Mouse (Mus musculus): Measurements from ENCODE around the gene Olfr424. TPM values are rescaled to one million over a fixed set of nuclear protein-coding genes. Genes with fewer than 3 reads are reported as not detected.

Olfr424 gene
- polyA plus RNA-seq (2012; rRNA removed) (not detected in 2 replicates), polyA plus RNA-seq (2014; fragmentation: Nextera tagmentation; extraction: Ambion mirVana) (not detected in 2 replicates)

DNA sequence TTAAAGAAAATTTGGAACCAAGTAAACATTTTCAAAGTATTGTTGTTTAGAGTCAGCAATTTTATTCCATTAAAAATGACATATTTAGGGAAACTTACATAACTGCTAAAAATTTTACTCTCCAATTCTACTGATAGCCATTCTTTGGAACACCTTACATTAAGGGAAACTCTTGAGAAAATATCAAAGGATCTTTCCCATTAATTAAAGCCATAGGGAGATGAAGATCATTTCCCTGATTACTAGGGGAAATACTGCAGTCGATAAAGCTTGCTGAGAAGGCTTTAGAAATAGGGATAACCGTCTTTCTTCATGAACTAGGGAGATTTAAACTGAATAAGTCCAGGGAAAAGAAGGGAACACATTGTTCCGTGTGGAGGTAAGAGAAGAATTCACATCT is at the start of gene Olfr424:
Gene Olfr424 (plus strand): TSS at position 301 of the 400 bp plus-strand sequence.
- no peak for TF ChIP-seq POLR2A (IDR thresholded peaks at IDR 0.05; ENCODE audit: borderline replicate concordance, extremely low read depth, insufficient read depth, insufficient read length)
- H3K4me3 ChIP-seq (replicated peaks; ENCODE audit: low read length), result no peak within 1 kb of the TSS
- ATAC-seq (ENCODE audit: low FRiP score, low read depth), result no peak

DNA sequence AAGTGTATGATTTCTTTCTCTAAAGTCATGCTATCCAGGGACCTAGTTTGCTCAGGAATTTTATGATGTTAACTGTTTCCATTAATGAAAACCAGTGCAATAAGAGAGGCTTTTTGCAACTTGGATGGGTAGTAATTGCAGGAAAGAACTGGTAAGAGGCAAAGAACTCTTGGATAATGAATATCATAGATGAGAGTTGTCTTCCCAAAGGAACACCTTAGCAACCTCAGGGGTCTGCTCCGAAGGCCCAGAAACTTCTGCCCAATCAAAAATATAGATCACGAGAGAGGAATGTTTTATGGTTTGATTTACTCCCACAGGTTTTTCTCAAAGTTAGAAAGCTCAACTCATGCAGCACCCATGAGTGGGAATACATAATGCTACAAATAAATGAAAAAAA is 47.3 kb upstream of the Olfr424 start, which contains the start of gene Olfr429:
Gene Olfr429 (plus strand): TSS at position 301 of the 400 bp plus-strand sequence.
- Histone ChIP-seq H3K4me3 (replicated peaks; ENCODE audit: low read length) (no peak within 1 kb of the TSS), H3K4me2 (replicated peaks; ENCODE audit: low read depth, low read length, severe bottlenecking) (no peak within 1 kb of the TSS), H3K27me3 (ENCODE audit: control insufficient read depth, insufficient read depth, low read length) (no peaks in the 10 kb centered on the region), H3K36me3 (ENCODE audit: control insufficient read depth, insufficient read depth, low read length) (no peaks in the 10 kb centered on the region), H3K9me3 (ENCODE audit: control insufficient read depth, low read length) (no peaks in the 10 kb centered on the region), H3K9ac (ENCODE audit: low read depth, low read length, severe bottlenecking) (no peak within 1 kb of the TSS), H3K4me1 (ENCODE audit: control insufficient read depth, insufficient read depth, low read length) (no peaks in the 10 kb centered on the region), H3K27ac (replicated peaks; ENCODE audit: low read depth, low read length) (no peak within 1 kb of the TSS)
- no peak for TF ChIP-seq POLR2A (IDR thresholded peaks at IDR 0.05; ENCODE audit: borderline replicate concordance, extremely low read depth, insufficient read depth, insufficient read length)
- no peak for DNase-seq (ENCODE audit: low spot score)
- no peak for ATAC-seq (ENCODE audit: low FRiP score, low read depth)
- 88% methylated on average over 2 of the region's 2 CpGs for WGBS

More for the DNA sequence above, at the start of gene Olfr424:
- 75% methylated on average over 3 of the region's 3 CpGs for WGBS
- Histone ChIP-seq H3K4me1 (ENCODE audit: control insufficient read depth, insufficient read depth, low read length) (no peaks in the 10 kb centered on the region), H3K27me3 (ENCODE audit: control insufficient read depth, insufficient read depth, low read length) (no peaks in the 10 kb centered on the region), H3K27ac (replicated peaks; ENCODE audit: low read depth, low read length) (no peak within 1 kb of the TSS), H3K4me2 (replicated peaks; ENCODE audit: low read depth, low read length, severe bottlenecking) (no peak within 1 kb of the TSS), H3K36me3 (ENCODE audit: control insufficient read depth, insufficient read depth, low read length) (no peaks in the 10 kb centered on the region), H3K9me3 (ENCODE audit: control insufficient read depth, low read length) (no peaks in the 10 kb centered on the region), H3K9ac (ENCODE audit: low read depth, low read length, severe bottlenecking) (no peak within 1 kb of the TSS)
- no peak for DNase-seq (ENCODE audit: low spot score)

DNA sequence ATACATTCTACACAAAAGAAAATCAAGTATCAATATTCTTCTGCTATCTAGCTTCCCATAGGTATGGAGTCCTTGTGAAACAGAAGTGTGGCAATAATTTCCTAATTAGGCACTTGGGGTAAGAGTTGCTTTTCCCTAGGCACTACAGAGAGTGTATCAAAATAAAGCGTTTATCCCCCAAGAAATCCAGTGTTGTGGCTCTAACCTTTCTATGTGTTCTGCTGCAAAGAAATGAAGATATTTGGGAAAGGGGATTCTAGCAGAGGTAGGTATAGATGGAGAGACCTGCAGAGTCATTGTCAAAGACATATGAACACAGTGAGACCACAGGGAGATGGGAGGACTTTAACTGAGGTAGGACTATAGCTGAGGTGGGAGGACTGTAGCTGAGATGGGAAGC is 34.7 kb upstream of the Olfr424 start, which contains the start of gene Olfr427:
Gene Olfr427 (plus strand): TSS at position 301 of the 400 bp plus-strand sequence.
- H3K36me3 ChIP-seq (ENCODE audit: control insufficient read depth, insufficient read depth, low read length), result no peaks in the 10 kb centered on the region
- H3K9ac ChIP-seq (ENCODE audit: low read depth, low read length, severe bottlenecking), result no peak within 1 kb of the TSS
- TF ChIP-seq POLR2A (IDR thresholded peaks at IDR 0.05; ENCODE audit: borderline replicate concordance, extremely low read depth, insufficient read depth, insufficient read length), result no peak
- WGBS, result 97% methylated on average over 1 of the region's 1 CpGs
- no peak within 1 kb of the TSS for H3K27ac ChIP-seq (replicated peaks; ENCODE audit: low read depth, low read length)
- no peak within 1 kb of the TSS for H3K4me2 ChIP-seq (replicated peaks; ENCODE audit: low read depth, low read length, severe bottlenecking)
- no peaks in the 10 kb centered on the region for H3K9me3 ChIP-seq (ENCODE audit: control insufficient read depth, low read length)
- no peak for DNase-seq (ENCODE audit: low spot score)
- no peak within 1 kb of the TSS for H3K4me3 ChIP-seq (replicated peaks; ENCODE audit: low read length)
- no peak for ATAC-seq (ENCODE audit: low FRiP score, low read depth)
- no peaks in the 10 kb centered on the region for H3K4me1 ChIP-seq (ENCODE audit: control insufficient read depth, insufficient read depth, low read length)
- no peaks in the 10 kb centered on the region for H3K27me3 ChIP-seq (ENCODE audit: control insufficient read depth, insufficient read depth, low read length)

DNA sequence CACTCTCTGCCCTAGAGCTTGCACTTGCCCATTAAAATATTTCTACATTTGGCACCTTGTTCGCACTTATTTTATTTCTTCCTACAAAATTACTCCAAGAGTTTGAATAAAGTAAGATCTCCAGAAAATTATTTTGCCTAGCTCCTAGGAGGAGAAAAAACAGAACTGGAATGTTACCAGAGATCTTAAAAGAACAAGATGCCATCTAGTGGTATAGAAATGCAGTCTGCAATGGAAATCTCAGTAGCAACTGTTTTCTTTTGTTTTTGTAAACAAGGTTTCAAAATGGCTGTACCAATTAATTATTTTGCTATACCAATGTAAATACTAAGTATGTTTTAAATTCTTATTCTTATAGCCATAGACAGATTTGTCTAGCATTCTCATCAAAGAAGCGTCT is 27.6 kb upstream of the Olfr424 start:
- DNase-seq (ENCODE audit: low spot score) (peak; percentile 9), ATAC-seq (ENCODE audit: low FRiP score, low read depth) (no peak)
- no peak overlapping the region for H3K9ac ChIP-seq (ENCODE audit: low read depth, low read length, severe bottlenecking)
- no peaks in the 10 kb centered on the region for H3K36me3 ChIP-seq (ENCODE audit: control insufficient read depth, insufficient read depth, low read length)
- WGBS, result 64% methylated on average over 2 of the region's 2 CpGs
- no peaks in the 10 kb centered on the region for H3K4me1 ChIP-seq (ENCODE audit: control insufficient read depth, insufficient read depth, low read length)
- H3K27me3 ChIP-seq (ENCODE audit: control insufficient read depth, insufficient read depth, low read length), result no peaks in the 10 kb centered on the region
- no peak for TF ChIP-seq POLR2A (IDR thresholded peaks at IDR 0.05; ENCODE audit: borderline replicate concordance, extremely low read depth, insufficient read depth, insufficient read length)
- no peaks in the 10 kb centered on the region for H3K9me3 ChIP-seq (ENCODE audit: control insufficient read depth, low read length)
- no peak overlapping the region for H3K4me3 ChIP-seq (replicated peaks; ENCODE audit: low read length)
- H3K4me2 ChIP-seq (replicated peaks; ENCODE audit: low read depth, low read length, severe bottlenecking), result no peak overlapping the region
- no peak overlapping the region for H3K27ac ChIP-seq (replicated peaks; ENCODE audit: low read depth, low read length)

DNA sequence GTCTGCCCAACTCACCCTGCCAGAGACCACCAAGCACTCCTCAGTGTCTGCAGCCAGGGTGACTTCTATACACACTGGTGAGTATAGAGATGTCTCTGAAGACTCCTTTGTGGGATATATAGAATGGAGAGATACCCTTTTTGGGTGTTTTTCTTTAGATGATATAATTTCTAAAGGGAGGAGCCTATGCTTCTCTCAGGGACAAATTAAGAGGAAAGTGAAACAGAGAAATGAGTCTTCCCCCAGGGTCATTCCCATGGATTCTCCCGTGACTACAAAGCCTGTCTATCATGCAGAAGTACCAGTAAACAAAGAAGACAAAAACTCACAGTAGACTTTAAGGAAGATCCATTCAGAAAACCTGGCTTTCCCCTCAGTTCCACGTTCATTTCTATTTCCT is 10.3 kb upstream of the Olfr424 start, which contains the start of gene Olfr231:
Gene Olfr231 (minus strand): TSS at position 101 of the 400 bp plus-strand sequence.
- Histone ChIP-seq H3K9ac (ENCODE audit: low read depth, low read length, severe bottlenecking) (no peak within 1 kb of the TSS), H3K4me3 (replicated peaks; ENCODE audit: low read length) (no peak within 1 kb of the TSS), H3K4me2 (replicated peaks; ENCODE audit: low read depth, low read length, severe bottlenecking) (no peak within 1 kb of the TSS), H3K27me3 (ENCODE audit: control insufficient read depth, insufficient read depth, low read length) (no peaks in the 10 kb centered on the region), H3K4me1 (ENCODE audit: control insufficient read depth, insufficient read depth, low read length) (no peaks in the 10 kb centered on the region), H3K36me3 (ENCODE audit: control insufficient read depth, insufficient read depth, low read length) (no peaks in the 10 kb centered on the region), H3K9me3 (ENCODE audit: control insufficient read depth, low read length) (no peaks in the 10 kb centered on the region), H3K27ac (replicated peaks; ENCODE audit: low read depth, low read length) (no peak within 1 kb of the TSS)
- no peak for DNase-seq (ENCODE audit: low spot score)
- no peak for TF ChIP-seq POLR2A (IDR thresholded peaks at IDR 0.05; ENCODE audit: borderline replicate concordance, extremely low read depth, insufficient read depth, insufficient read length)
- WGBS, result 59% methylated on average over 2 of the region's 2 CpGs
- no peak for ATAC-seq (ENCODE audit: low FRiP score, low read depth)

Data from limb, embryonic 14.5 days (tissue).